Mouse (Mus musculus) testis, adult 2 months (tissue): ENCODE measurements around the gene Zbed3. TPM values are rescaled to one million over a fixed set of nuclear protein-coding genes. Genes with fewer than 3 reads are reported as not detected.

Source experiments
- H3K27ac ChIP-seq: fragments of 200-500 bp; 2 replicates; pipeline ENCODE4 v1.5.1; 2012; ENCODE audit warnings: low read depth, low read length; ENCODE audit not compliant: control insufficient read depth, insufficient read depth
- H3K27me3 ChIP-seq: fragments of 200-500 bp; 2 replicates; pipeline ENCODE4 v1.6.1; 2012; ENCODE audit warnings: mild to moderate bottlenecking, low read length, moderate library complexity; ENCODE audit not compliant: control insufficient read depth, insufficient read depth
- H3K36me3 ChIP-seq: fragments of 200-500 bp; 2 replicates; pipeline ENCODE4 v1.6.1; 2012; ENCODE audit warnings: mild to moderate bottlenecking, low read length; ENCODE audit not compliant: control insufficient read depth, insufficient read depth
- H3K4me1 ChIP-seq: fragments of 200-500 bp; 2 replicates; pipeline ENCODE4 v1.6.1; 2012; ENCODE audit warnings: low read length; ENCODE audit not compliant: control insufficient read depth, insufficient read depth
- H3K4me3 ChIP-seq: fragments of 200-500 bp; 2 replicates; pipeline ENCODE4 v1.5.1; 2012; ENCODE audit warnings: low read depth, mild to moderate bottlenecking, low read length, moderate library complexity, mixed read lengths; ENCODE audit not compliant: control insufficient read depth
- CTCF ChIP-seq: fragments of 200-500 bp; IDR thresholded peaks from 2 replicates; pipeline ENCODE4 v1.5.1; 2012; ENCODE audit warnings: low read depth, mild to moderate bottlenecking, inconsistent platforms, low read length, moderate library complexity; ENCODE audit not compliant: control insufficient read depth, insufficient read depth, insufficient replicate concordance
- POLR2A ChIP-seq: fragments of 200-500 bp; IDR thresholded peaks from 2 replicates; pipeline ENCODE4 v1.6.1; 2012; ENCODE audit warnings: low read depth, mild to moderate bottlenecking, inconsistent platforms, low read length, moderate library complexity; ENCODE audit not compliant: control insufficient read depth
- polyA plus RNA-seq: library from polyadenylated mRNA; depleted of rRNA; stranded (reverse); fragments of >200 nt; gene quantifications from 2 replicates; pipeline ENCODE4 v1.2.3, GENCODE M21; 2012; rRNA removed

The Zbed3 gene
- 26.5 and 26.9 TPM in 2 replicates for polyA plus RNA-seq

DNA sequence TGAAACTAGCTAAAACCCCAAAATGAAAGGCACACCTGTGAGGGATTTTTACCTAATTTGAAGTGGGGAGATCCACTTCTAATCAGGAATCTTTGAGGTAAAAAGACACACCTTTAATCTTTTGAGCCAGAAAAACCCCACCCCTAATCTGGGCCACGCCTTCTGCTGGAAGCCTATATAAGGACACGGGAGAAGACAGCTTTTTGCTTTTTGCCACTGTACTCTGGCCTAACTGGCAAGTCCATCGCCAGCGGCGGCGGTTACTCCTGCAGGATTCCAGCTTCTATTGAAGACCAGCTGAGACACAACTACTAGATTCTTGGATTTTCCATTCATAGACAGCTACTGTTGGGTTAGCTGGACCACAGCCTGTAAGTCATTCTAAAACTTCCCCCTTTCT, at the start of gene Zbed3:
Gene Zbed3 (plus strand): TSS at position 213 of the 400 bp plus-strand sequence.
- Histone ChIP-seq H3K4me3 (peak within 1 kb of the TSS; percentile 88), H3K27ac (peak within 1 kb of the TSS; percentile 93), H3K4me1 (peaks cover 22% of the 10 kb centered on the region), H3K36me3 (no peaks in the 10 kb centered on the region; the same call in 1 of the 2 replicates), H3K27me3 (no peaks in the 10 kb centered on the region)
- no peak for TF ChIP-seq POLR2A
- no peak for TF ChIP-seq CTCF

DNA sequence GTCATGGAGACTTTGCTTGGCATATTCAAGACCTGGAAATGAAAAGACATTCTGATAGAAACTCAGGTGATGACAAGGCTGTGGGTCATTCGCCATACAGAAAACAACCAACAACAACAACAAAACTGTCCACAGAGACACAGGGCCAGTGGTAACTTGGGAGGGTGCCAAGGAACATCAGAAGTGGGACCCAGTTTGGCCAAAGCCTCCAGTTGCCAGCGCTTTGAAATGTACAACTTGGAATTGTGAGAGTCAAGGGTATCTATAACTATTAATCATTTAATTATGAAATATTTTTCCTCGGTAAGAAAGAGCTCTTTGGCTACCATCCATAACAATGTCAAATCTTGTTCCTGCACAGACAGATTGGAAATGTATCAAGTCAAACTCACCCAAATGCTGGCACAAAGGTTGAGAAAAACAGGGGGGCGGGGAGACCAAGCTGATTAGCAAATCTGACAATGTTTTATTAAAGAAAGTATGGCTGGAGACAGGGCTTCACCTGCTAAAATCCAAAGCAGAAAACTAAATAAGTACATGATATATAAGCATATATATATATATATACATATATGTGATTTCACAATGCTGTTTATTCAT, 44.9 kb upstream of the Zbed3 start:
- no peak overlapping the region for H3K4me3 ChIP-seq
- TF ChIP-seq POLR2A (no peak), CTCF (no peak)
- H3K27ac ChIP-seq: no peak overlapping the region
- no peaks in the 10 kb centered on the region for H3K36me3 ChIP-seq
- H3K4me1 ChIP-seq: no peaks in the 10 kb centered on the region
- H3K27me3 ChIP-seq: no peaks in the 10 kb centered on the region

DNA sequence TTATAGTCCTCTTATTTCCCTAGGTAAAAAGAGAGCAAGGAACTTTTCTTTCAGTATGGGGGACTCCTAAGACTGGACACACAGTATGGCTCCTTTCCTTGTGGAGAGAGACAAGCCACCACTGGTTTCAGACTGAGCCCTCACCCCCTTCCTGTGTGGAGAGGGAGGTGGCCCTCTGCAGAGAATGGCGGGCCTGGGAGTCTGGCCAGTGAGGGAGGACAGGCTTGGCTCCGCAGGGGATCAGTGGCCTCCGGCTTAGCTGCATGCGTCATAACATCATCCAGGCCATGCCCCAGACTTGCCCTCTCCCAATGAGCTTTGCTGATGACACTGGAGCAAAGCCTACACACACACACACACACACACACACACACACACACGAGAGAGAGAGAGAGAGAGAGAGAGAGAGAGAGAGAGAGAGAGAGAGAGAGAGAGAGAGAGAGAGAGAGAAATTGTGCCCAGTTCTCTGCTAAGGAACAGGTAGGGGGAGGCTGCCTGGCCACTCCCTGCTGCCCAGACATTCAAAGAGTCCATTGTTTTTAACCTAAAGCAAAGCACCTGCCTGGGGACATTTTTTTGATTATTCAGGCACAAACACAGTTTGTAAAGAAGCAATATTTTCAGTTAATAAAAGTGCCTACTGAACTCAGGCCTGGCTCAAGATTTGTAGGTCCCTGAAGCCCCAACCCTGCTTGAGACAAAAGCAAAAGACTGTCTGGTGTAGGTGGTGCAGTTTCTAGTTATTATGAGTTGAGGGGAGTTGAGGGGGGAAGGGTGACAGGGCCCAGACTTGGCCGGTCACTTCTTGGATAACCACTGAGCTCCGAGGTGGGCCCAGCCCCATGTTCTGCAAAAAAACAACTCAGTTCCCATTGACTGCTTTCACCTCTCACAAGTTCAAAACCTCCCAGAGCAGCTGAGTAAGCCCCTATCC, 41.4 kb upstream of the Zbed3 start:
- Histone ChIP-seq H3K36me3 (no peaks in the 10 kb centered on the region), H3K27ac (no peak overlapping the region), H3K4me3 (no peak overlapping the region), H3K4me1 (no peaks in the 10 kb centered on the region), H3K27me3 (no peaks in the 10 kb centered on the region)
- no peak for TF ChIP-seq POLR2A
- no peak for TF ChIP-seq CTCF

DNA sequence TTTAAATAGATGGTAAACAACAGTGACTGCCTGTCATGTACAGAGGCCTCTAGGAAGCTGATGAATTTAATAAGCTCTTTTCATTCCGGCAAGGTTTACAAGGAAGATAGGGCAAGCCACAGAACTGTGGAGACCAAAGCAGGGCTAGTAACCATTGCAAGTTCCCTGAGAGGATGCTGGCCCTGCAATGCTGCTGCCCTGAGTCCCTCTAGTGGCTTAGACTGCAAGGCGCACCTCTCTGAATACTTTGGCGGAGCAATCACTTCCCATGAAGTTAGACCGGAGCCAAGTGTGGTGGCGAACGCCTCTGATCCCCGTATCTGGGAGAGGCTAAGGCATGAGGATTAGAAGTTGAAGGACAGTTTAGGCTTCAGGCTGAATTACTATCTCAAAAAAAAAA, 36.4 kb upstream of the Zbed3 start:
- Histone ChIP-seq H3K4me3 (no peak overlapping the region), H3K36me3 (no peaks in the 10 kb centered on the region), H3K27me3 (no peaks in the 10 kb centered on the region), H3K27ac (no peak overlapping the region), H3K4me1 (no peaks in the 10 kb centered on the region)
- TF ChIP-seq POLR2A (no peak), CTCF (peak; percentile 69; the same call in 1 of the 2 replicates)

DNA sequence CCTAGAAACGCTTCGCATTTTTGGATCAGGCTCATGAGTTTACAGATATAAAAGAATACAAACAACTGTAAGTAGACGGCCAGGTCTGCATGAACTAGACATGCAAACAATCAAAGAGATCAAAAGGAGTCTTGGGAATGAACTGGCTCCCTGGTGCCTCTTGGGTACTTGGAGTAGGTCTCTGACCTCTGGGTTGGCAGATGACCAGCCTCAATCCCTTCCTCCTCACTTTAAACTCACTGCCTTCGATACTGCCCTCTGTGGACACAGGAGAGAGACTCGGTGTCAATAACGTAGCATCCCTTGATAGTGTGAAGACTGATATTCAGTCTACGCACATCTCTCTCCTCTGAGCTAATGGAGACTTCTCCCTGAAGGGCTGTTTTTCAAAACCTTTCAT, 35.4 kb upstream of the Zbed3 start:
- Histone ChIP-seq H3K4me3 (no peak overlapping the region), H3K27ac (no peak overlapping the region), H3K27me3 (no peaks in the 10 kb centered on the region), H3K4me1 (no peaks in the 10 kb centered on the region), H3K36me3 (no peaks in the 10 kb centered on the region)
- TF ChIP-seq POLR2A: no peak
- TF ChIP-seq CTCF: no peak

DNA sequence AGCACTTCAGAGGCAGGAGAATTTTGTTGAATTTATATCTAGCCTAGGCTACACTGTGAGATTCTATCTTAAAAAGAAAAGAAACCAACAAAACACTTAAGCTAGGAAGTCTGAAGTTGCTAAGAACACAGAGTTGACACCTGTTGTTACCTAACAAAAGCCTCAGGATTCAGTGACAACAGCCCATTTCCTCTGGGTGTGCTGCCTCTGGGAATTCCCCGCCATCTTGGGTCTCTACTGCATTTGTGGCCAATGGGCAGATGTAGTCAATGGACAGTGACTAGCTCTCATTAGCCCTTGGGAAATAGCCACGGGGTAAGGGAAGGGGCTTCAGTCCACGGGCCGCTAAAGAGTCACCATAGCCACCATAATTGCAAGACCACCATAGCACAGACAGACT, 31.4 kb upstream of the Zbed3 start:
- H3K4me3 ChIP-seq: no peak overlapping the region
- no peak overlapping the region for H3K27ac ChIP-seq
- TF ChIP-seq POLR2A (no peak), CTCF (no peak)
- no peaks in the 10 kb centered on the region for H3K36me3 ChIP-seq
- H3K4me1 ChIP-seq: no peaks in the 10 kb centered on the region
- no peaks in the 10 kb centered on the region for H3K27me3 ChIP-seq

DNA sequence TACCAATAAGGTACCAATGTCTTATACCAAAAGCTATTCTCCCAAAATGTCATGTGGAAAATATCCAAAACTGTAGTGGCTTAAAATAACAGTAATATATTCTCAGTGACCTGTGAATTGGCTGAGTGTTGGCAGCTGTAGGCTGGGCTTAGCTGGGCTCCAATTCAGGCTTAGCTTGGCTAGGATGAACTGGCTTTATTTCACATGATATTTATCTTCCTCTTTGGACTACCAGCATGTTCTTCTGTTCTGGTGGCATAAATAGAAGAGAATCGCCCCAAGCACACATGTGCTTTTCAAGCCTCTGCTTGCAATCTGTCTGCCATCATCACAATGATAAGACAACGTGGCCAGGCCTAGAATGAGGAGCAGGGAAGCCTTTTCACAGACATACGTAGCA, 23.5 kb upstream of the Zbed3 start:
- no peak for TF ChIP-seq POLR2A
- no peak for TF ChIP-seq CTCF
- no peaks in the 10 kb centered on the region for H3K27me3 ChIP-seq
- H3K4me1 ChIP-seq: no peaks in the 10 kb centered on the region

More for the DNA sequence above, 23.5 kb upstream of the Zbed3 start:
- Histone ChIP-seq H3K36me3 (no peaks in the 10 kb centered on the region), H3K27ac (no peak overlapping the region), H3K4me3 (no peak overlapping the region)
